Mouse (Mus musculus): Measurements from ENCODE around the gene Mgrn1.

Gene Mgrn1

GRCm38 (mm10) chr16:4885760-4886689 lies at the start of gene Mgrn1:
Gene Mgrn1, plus strand, starts transcription at chr16:4886249.
- peak; percentile 94 for DNase-seq (ENCODE audit: low read depth)

- DNase-seq (ENCODE audit: low read depth): peak; percentile 32
These were observed 48.4 kb upstream of the Mgrn1 start for GRCm38 (mm10) chr16:4837631-4838030.

GRCm38 (mm10) chr16:4839552-4839951 lies 46.5 kb upstream of the Mgrn1 start:
- no peak for DNase-seq (ENCODE audit: low read depth)

- DNase-seq (ENCODE audit: low read depth): no peak
These were observed 45.8 kb upstream of the Mgrn1 start for GRCm38 (mm10) chr16:4840231-4840630.

- DNase-seq (ENCODE audit: low read depth): no peak
These were observed 39.0 kb upstream of the Mgrn1 start for GRCm38 (mm10) chr16:4847041-4847440.

- no peak for DNase-seq (ENCODE audit: low read depth)
These were observed 38.0 kb upstream of the Mgrn1 start for GRCm38 (mm10) chr16:4848090-4848489.

- DNase-seq (ENCODE audit: low read depth): no peak
These were observed 35.7 kb upstream of the Mgrn1 start for GRCm38 (mm10) chr16:4850361-4850760.

- DNase-seq (ENCODE audit: low read depth): no peak
These were observed 35.0 kb upstream of the Mgrn1 start for GRCm38 (mm10) chr16:4850938-4851628.

GRCm38 (mm10) chr16:4855046-4855650 lies 30.9 kb upstream of the Mgrn1 start:
- DNase-seq (ENCODE audit: low read depth): no peak

GRCm38 (mm10) chr16:4861392-4861791 lies 24.7 kb upstream of the Mgrn1 start:
- no peak for DNase-seq (ENCODE audit: low read depth)

GRCm38 (mm10) chr16:4862863-4863483 lies 23.1 kb upstream of the Mgrn1 start:
- DNase-seq (ENCODE audit: low read depth): peak; percentile 74

- no peak for DNase-seq (ENCODE audit: low read depth)
These were observed 22.3 kb upstream of the Mgrn1 start for GRCm38 (mm10) chr16:4863742-4864141.

- no peak for DNase-seq (ENCODE audit: low read depth)
These were observed 19.9 kb upstream of the Mgrn1 start for GRCm38 (mm10) chr16:4866101-4866695.

- no peak for DNase-seq (ENCODE audit: low read depth)
These were observed 15.6 kb upstream of the Mgrn1 start for GRCm38 (mm10) chr16:4870490-4870889.

GRCm38 (mm10) chr16:4871926-4872325 lies 14.1 kb upstream of the Mgrn1 start:
- no peak for DNase-seq (ENCODE audit: low read depth)

- DNase-seq (ENCODE audit: low read depth): no peak
These were observed 10.6 kb upstream of the Mgrn1 start for GRCm38 (mm10) chr16:4875198-4876032.

GRCm38 (mm10) chr16:4876033-4876680 lies 9.9 kb upstream of the Mgrn1 start:
- peak; percentile 83 for DNase-seq (ENCODE audit: low read depth)

- no peak for DNase-seq (ENCODE audit: low read depth)
These were observed 8.9 kb upstream of the Mgrn1 start for GRCm38 (mm10) chr16:4877195-4877594.

- DNase-seq (ENCODE audit: low read depth): no peak
These were observed 8.3 kb upstream of the Mgrn1 start for GRCm38 (mm10) chr16:4877701-4878100.

GRCm38 (mm10) chr16:4878192-4878885 lies 7.7 kb upstream of the Mgrn1 start:
- DNase-seq (ENCODE audit: low read depth): peak; percentile 87
